Mouse (Mus musculus) embryonic fibroblast, embryonic 13.5 days (primary cell): ENCODE measurements at regions not wholly inside any gene's neighbourhood (a gene's known extent, or its start where the extent isn't known, plus 50 kb on each side); places are given as distances from the start of the nearest gene placed in this dataset.

Experiments used
- CTCF ChIP-seq: IDR thresholded peaks from 2 replicates; pipeline ENCODE4 v1.5.1; 2011; ENCODE audit warnings: mild to moderate bottlenecking, control low read depth, low read length, moderate library complexity, borderline replicate concordance; ENCODE audit not compliant: insufficient read depth
- POLR2A ChIP-seq: IDR thresholded peaks from 2 replicates; pipeline ENCODE4 v1.6.1; 2011; ENCODE audit warnings: low read depth, mild to moderate bottlenecking, control low read depth, low read length, moderate library complexity

DNA sequence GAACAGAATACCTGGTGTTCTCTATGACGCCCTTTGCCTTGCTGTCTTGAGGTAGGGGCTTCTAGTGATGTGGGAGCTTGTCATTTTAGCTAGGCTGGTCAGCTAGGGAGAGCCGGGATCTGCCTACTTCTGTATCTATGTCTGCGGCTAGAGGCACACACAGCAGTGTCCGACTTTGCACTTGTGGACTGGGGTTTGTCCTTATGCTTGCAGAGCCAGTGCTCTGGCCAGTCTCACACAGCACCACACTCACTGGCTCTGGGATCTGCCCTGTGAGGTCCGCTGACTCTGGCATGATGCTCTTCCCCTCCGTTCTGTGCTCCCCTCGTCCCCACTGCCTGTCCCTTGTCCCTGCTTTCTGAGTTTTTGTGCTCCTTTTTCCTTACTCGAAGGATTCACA, 275.3 kb downstream of the Etnk1 start:
- no peak for TF ChIP-seq CTCF
- TF ChIP-seq POLR2A, result no peak
